Mouse (Mus musculus) bone marrow macrophage, adult 2 months (primary cell): Measurements from ENCODE around the gene Itpr3. TPM values are rescaled to one million over a fixed set of nuclear protein-coding genes. Genes with fewer than 3 reads are reported as not detected.

Source experiments
- H3K27ac ChIP-seq: 2 replicates; pipeline ENCODE4 v1.5.1; 2012; ENCODE audit warnings: low read depth, low read length; ENCODE audit not compliant: insufficient read depth
- H3K4me1 ChIP-seq: 2 replicates; pipeline ENCODE4 v1.6.1; 2012; ENCODE audit warnings: low read length; ENCODE audit not compliant: control insufficient read depth, insufficient read depth
- H3K4me3 ChIP-seq: 2 replicates; pipeline ENCODE4 v1.5.1; 2012; ENCODE audit warnings: mild to moderate bottlenecking, low read length, moderate library complexity; ENCODE audit not compliant: insufficient read depth
- CTCF ChIP-seq: IDR thresholded peaks from 2 replicates; pipeline ENCODE4 v1.5.1; 2012; ENCODE audit warnings: low read depth, mild to moderate bottlenecking, low read length, moderate library complexity
- POLR2A ChIP-seq: IDR thresholded peaks from 2 replicates; pipeline ENCODE4 v1.6.1; 2012; ENCODE audit warnings: mild to moderate bottlenecking, low read depth, low read length, borderline replicate concordance
- polyA plus RNA-seq: library from polyadenylated mRNA; stranded (reverse); fragments of >200 nt; gene quantifications from 2 replicates; pipeline ENCODE4 v1.2.4, GENCODE M21; 2012; ENCODE audit not compliant: missing spikeins, insufficient read depth, insufficient read length

Gene Itpr3
- polyA plus RNA-seq, 1 experiment = 3.5 TPM

GRCm38 (mm10) chr17:27132238-27132637 lies 75.1 kb downstream of the Itpr3 start:
- peaks cover 15% of the 10 kb centered on the region for H3K4me1 ChIP-seq
- no peak overlapping the region for H3K4me3 ChIP-seq
- TF ChIP-seq POLR2A (no peak), CTCF (no peak)
- no peak overlapping the region for H3K27ac ChIP-seq

- Histone ChIP-seq H3K27ac (peak within 1 kb of the TSS; percentile 38), H3K4me3 (peak within 1 kb of the TSS; percentile 78), H3K4me1 (peaks cover 15% of the 10 kb centered on the region)
- TF ChIP-seq POLR2A (0 out of 2 replicates have a peak, but pooled peaks have one; percentile 23), CTCF (0 out of 2 replicates have a peak, but pooled peaks have one; percentile 21)
Measured at GRCm38 (mm10) chr17:27133551-27134141, 76.5 kb downstream of the Itpr3 start, which contains the start of gene Uqcc2. TSS of gene Uqcc2 (minus strand) at chr17:27133916.

- Histone ChIP-seq H3K4me1 (peaks cover 15% of the 10 kb centered on the region), H3K4me3 (peak overlapping the region; percentile 78), H3K27ac (no peak overlapping the region)
- TF ChIP-seq CTCF (no peak), POLR2A (no peak)
Measured at GRCm38 (mm10) chr17:27134187-27134586, 77.1 kb downstream of the Itpr3 start.

- H3K4me1 ChIP-seq = peaks cover 15% of the 10 kb centered on the region
- TF ChIP-seq POLR2A (no peak), CTCF (no peak)
- no peak overlapping the region for H3K4me3 ChIP-seq
- H3K27ac ChIP-seq = no peak overlapping the region
Measured at GRCm38 (mm10) chr17:27134715-27135114, 77.6 kb downstream of the Itpr3 start.

- Histone ChIP-seq H3K4me1 (peaks cover 3% of the 10 kb centered on the region; the same call in 1 of the 2 replicates), H3K27ac (no peak overlapping the region), H3K4me3 (no peak overlapping the region)
- TF ChIP-seq CTCF (no peak), POLR2A (no peak)
Measured at GRCm38 (mm10) chr17:27138396-27138795, 81.3 kb downstream of the Itpr3 start.

- Histone ChIP-seq H3K27ac (no peak overlapping the region), H3K4me3 (no peak overlapping the region), H3K4me1 (peaks cover 3% of the 10 kb centered on the region; the same call in 1 of the 2 replicates)
- TF ChIP-seq CTCF = no peak
- no peak for TF ChIP-seq POLR2A
Measured at GRCm38 (mm10) chr17:27139304-27139703, 82.2 kb downstream of the Itpr3 start.

- peaks cover 3% of the 10 kb centered on the region; the same call in 1 of the 2 replicates for H3K4me1 ChIP-seq
- no peak overlapping the region for H3K27ac ChIP-seq
- H3K4me3 ChIP-seq = no peak overlapping the region
- TF ChIP-seq POLR2A (no peak), CTCF (no peak)
Measured at GRCm38 (mm10) chr17:27140262-27140661, 83.2 kb downstream of the Itpr3 start.

GRCm38 (mm10) chr17:27141971-27142450 lies 84.9 kb downstream of the Itpr3 start:
- TF ChIP-seq POLR2A (no peak), CTCF (no peak)
- Histone ChIP-seq H3K4me3 (no peak overlapping the region), H3K27ac (no peak overlapping the region), H3K4me1 (peaks cover 3% of the 10 kb centered on the region; the same call in 1 of the 2 replicates)

- H3K4me3 ChIP-seq = no peak overlapping the region
- TF ChIP-seq POLR2A (no peak), CTCF (no peak)
- no peak overlapping the region for H3K27ac ChIP-seq
- H3K4me1 ChIP-seq = peaks cover 3% of the 10 kb centered on the region; the same call in 1 of the 2 replicates
Measured at GRCm38 (mm10) chr17:27144152-27144551, 87.0 kb downstream of the Itpr3 start.

- TF ChIP-seq CTCF (no peak), POLR2A (no peak)
- Histone ChIP-seq H3K27ac (no peak overlapping the region), H3K4me3 (no peak overlapping the region), H3K4me1 (peaks cover 3% of the 10 kb centered on the region; the same call in 1 of the 2 replicates)
Measured at GRCm38 (mm10) chr17:27146323-27146923, 89.3 kb downstream of the Itpr3 start.
